Mouse (Mus musculus) G1E (cell line): ENCODE measurements around the gene Ankrd23.

Source experiments
- CTCF ChIP-seq: IDR thresholded peaks from 2 replicates; pipeline ENCODE4 v1.5.1; 2012; ENCODE audit warnings: low read depth, low read length, inconsistent platforms, mixed read lengths
- GATA1 ChIP-seq: IDR thresholded peaks from 2 replicates; pipeline ENCODE4 v1.6.1; 2012; ENCODE audit warnings: borderline replicate concordance, low read length, inconsistent platforms, mixed read lengths
- GATA2 ChIP-seq: IDR thresholded peaks from 2 replicates; pipeline ENCODE4 v1.6.1; 2012; ENCODE audit warnings: low read depth, low read length, inconsistent platforms, borderline replicate concordance
- POLR2AphosphoS5 ChIP-seq: IDR thresholded peaks from 2 replicates; pipeline ENCODE4 v1.6.1; 2012; ENCODE audit warnings: low read depth, low read length, inconsistent platforms; ENCODE audit not compliant: insufficient replicate concordance
- TAL1 ChIP-seq: conservative IDR thresholded peaks from 2 replicates; pipeline ENCODE4 v1.6.1; 2012; ENCODE audit warnings: low read depth, low read length, inconsistent platforms, mixed read lengths

DNA sequence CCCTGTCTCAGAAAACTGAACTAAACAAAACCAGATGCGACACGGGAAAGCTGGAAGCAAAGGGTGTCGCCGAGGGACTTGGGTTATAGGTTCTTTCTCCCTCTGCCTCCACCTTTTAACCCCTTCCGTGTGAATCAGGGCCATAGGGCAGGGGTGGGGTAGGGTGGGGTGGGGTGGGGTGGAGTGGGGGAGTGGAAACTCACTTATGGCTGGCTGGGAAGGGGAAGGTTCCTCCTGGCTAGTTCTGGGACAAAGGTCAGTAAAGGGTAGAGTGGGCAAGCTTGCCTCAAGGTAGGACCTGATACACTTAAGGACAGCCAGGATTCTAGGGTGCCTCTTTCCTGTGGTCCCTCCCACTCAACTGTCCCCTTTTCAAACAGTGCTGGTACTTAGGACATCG lies 43.4 kb downstream of the Ankrd23 start:
- TF ChIP-seq CTCF (no peak), POLR2AphosphoS5 (no peak), GATA1 (no peak), TAL1 (no peak), GATA2 (no peak)
